Mouse (Mus musculus) midbrain, embryonic 14.5 days (tissue): ENCODE data around the gene Rasa2. TPM values are rescaled to one million over a fixed set of nuclear protein-coding genes. Genes with fewer than 3 reads are reported as not detected.

ENCODE experiments used
- ATAC-seq: fragments of 200-750 bp; cut with Nextera tagmentation; 2 replicates; pipeline ENCODE4 v1.8.0; 2017; ENCODE audit warnings: moderate number of reproducible peaks, moderate library complexity; ENCODE audit not compliant: low FRiP score, low TSS enrichment
- DNase-seq: peaks from one replicate; pipeline ENCODE4 v3.0.0-alpha.2; 2015
- H3K27ac ChIP-seq: fragments of 300-500 bp; sonication (generic); replicated peaks from 2 replicates; pipeline ENCODE4 v1.5.1; 2014; ENCODE audit warnings: mild to moderate bottlenecking, low read depth, low read length, moderate library complexity
- H3K27me3 ChIP-seq: fragments of 300-500 bp; sonication (generic); 2 replicates; pipeline ENCODE4 v1.6.1; 2014; ENCODE audit warnings: low read length, control low read depth, mixed read lengths; ENCODE audit not compliant: control insufficient read depth, insufficient read depth
- H3K36me3 ChIP-seq: fragments of 300-500 bp; sonication (generic); 2 replicates; pipeline ENCODE4 v1.6.1; 2014; ENCODE audit warnings: low read length, control low read depth; ENCODE audit not compliant: control insufficient read depth, insufficient read depth
- H3K4me1 ChIP-seq: fragments of 300-500 bp; sonication (generic); 2 replicates; pipeline ENCODE4 v1.6.1; 2014; ENCODE audit warnings: mild to moderate bottlenecking, antibody characterized with exemption, low read length, control low read depth; ENCODE audit not compliant: control insufficient read depth, insufficient read depth
- H3K4me2 ChIP-seq: fragments of 300-500 bp; sonication (generic); 2 replicates; pipeline ENCODE4 v1.6.1; 2014; ENCODE audit warnings: mild to moderate bottlenecking, low read length, moderate library complexity
- H3K4me3 ChIP-seq: fragments of 300-500 bp; sonication (generic); replicated peaks from 2 replicates; pipeline ENCODE4 v1.5.1; 2014; ENCODE audit warnings: low read depth, low read length
- H3K9ac ChIP-seq: fragments of 300-500 bp; sonication (generic); replicated peaks from 2 replicates; pipeline ENCODE4 v1.6.1; 2014; ENCODE audit warnings: mild to moderate bottlenecking, low read length, moderate library complexity
- H3K9me3 ChIP-seq: fragments of 300-500 bp; sonication (generic); 2 replicates; pipeline ENCODE4 v1.6.1; 2016; ENCODE audit warnings: low read length, control low read depth, mixed read lengths; ENCODE audit not compliant: control insufficient read depth
- WGBS: fragments of 180-500 bp; shearing (Covaris S2); extraction: QIAGEN DNeasy Blood & Tissue Kit; methylation state at CpG from one replicate; pipeline ENCODE4 v1.1.7; 2014; 5-methylcytosine and 5-hydroxymethylcytosine counted together
- polyA plus RNA-seq: library from polyadenylated mRNA; unstranded; fragments of >200 nt; fragmentation: Nextera tagmentation; extraction: Ambion mirVana; gene quantifications from 2 replicates; pipeline ENCODE4 v1.2.1, GENCODE M21; 2014

Rasa2 gene
- polyA plus RNA-seq, 1 experiment from 2014 or later: 17.9 TPM

DNA sequence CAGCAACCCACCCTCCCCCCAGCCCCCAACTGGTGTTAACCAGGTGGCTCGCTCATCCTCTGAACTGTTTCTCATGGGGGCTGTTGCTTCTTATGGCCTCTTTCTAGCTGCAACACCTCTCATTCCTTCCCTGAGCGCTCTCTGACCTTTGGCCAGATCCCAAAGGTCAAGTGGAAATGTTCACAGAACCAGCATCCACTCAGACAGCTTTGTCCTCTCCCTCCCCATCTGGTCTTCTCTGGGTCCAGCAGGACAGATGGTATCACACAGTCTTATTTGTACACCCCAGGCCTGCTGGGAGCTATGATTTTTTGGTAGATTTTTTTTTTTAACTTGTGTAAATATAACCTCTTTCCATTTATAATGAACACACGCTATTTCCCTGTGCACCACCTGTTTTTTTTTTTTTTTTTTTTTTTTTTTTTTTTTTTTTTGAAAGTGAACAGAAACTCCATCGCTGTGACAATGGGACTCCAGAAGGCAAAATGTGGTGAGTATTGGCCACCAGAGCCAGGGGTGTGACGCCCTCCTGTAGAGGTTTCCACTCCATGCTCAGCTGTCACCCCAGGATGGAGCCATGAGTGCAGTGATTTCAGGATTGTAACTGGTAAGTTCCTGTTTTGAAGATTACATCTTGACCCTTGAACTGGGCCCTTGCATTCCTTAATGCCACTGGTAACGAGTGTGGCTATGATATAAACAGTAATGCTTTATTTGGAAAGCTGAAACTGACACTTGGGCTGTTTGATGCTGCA, 128.4 kb downstream of the Rasa2 start:
- no peak for ATAC-seq
- peaks cover 7% of the 10 kb centered on the region; the same call in 1 of the 2 replicates for H3K4me1 ChIP-seq
- no peak overlapping the region for H3K4me2 ChIP-seq
- no peak overlapping the region for H3K4me3 ChIP-seq
- no peaks in the 10 kb centered on the region for H3K9me3 ChIP-seq
- DNase-seq: no peak
- H3K9ac ChIP-seq: no peak overlapping the region
- H3K36me3 ChIP-seq: no peaks in the 10 kb centered on the region
- no peak overlapping the region for H3K27ac ChIP-seq
- H3K27me3 ChIP-seq: no peaks in the 10 kb centered on the region
- WGBS: 85% methylated on average over 6 of the region's 6 CpGs

GRCm38 (mm10) chr9:96501217-96501616, 130.2 kb downstream of the Rasa2 start:
- H3K9ac ChIP-seq: no peak overlapping the region
- H3K4me2 ChIP-seq: no peak overlapping the region
- H3K27me3 ChIP-seq: no peaks in the 10 kb centered on the region
- no peaks in the 10 kb centered on the region for H3K36me3 ChIP-seq
- H3K4me3 ChIP-seq: no peak overlapping the region
- no peaks in the 10 kb centered on the region for H3K9me3 ChIP-seq
- no peak for ATAC-seq
- 82% methylated on average over 7 of the region's 7 CpGs for WGBS
- H3K4me1 ChIP-seq: peaks cover 6% of the 10 kb centered on the region; the same call in 1 of the 2 replicates
- DNase-seq: no peak
- H3K27ac ChIP-seq: no peak overlapping the region

GRCm38 (mm10) chr9:96493212-96493611, 138.2 kb downstream of the Rasa2 start:
- no peaks in the 10 kb centered on the region for H3K4me1 ChIP-seq
- no peak overlapping the region for H3K27ac ChIP-seq
- 44% methylated on average over 3 of the region's 3 CpGs for WGBS
- ATAC-seq: no peak
- H3K9ac ChIP-seq: no peak overlapping the region
- H3K4me2 ChIP-seq: no peak overlapping the region
- H3K27me3 ChIP-seq: no peaks in the 10 kb centered on the region
- H3K9me3 ChIP-seq: no peaks in the 10 kb centered on the region
- no peak for DNase-seq
- no peaks in the 10 kb centered on the region for H3K36me3 ChIP-seq
- H3K4me3 ChIP-seq: no peak overlapping the region

- Histone ChIP-seq H3K4me3 (no peak overlapping the region), H3K4me1 (no peaks in the 10 kb centered on the region), H3K4me2 (no peak overlapping the region), H3K36me3 (no peaks in the 10 kb centered on the region), H3K27ac (no peak overlapping the region), H3K9ac (no peak overlapping the region), H3K27me3 (no peaks in the 10 kb centered on the region), H3K9me3 (no peaks in the 10 kb centered on the region)
- WGBS: 36% methylated on average over 12 of the region's 12 CpGs
- DNase-seq: peak; percentile 75
- ATAC-seq: no peak
Observed at GRCm38 (mm10) chr9:96491810-96492209, 139.6 kb downstream of the Rasa2 start.

Other genes with a start within 250 kb of the Rasa2 start
- gene Rnf7, start 152.9 kb downstream of the Rasa2 start, polyA plus RNA-seq: 262 and 263 TPM in 2 replicates
- not detected in 2 replicates for gene Gm28729, start 106.4 kb downstream of the Rasa2 start, polyA plus RNA-seq
- gene Zbtb38, start 121.2 kb upstream of the Rasa2 start, polyA plus RNA-seq: 50.5 and 55.1 TPM in 2 replicates